Mouse (Mus musculus) left cerebral cortex, postnatal 36 days (tissue): ENCODE measurements at regions not wholly inside any gene's neighbourhood (a gene's known extent, or its start where the extent isn't known, plus 50 kb on each side); places are given as distances from the start of the nearest gene placed in this dataset.

Source experiments
- DNase-seq, 2 experiments: peaks; one replicate each; pipeline ENCODE4 v3.0.0; 2021 to 2022; ENCODE audit warnings: low spot score in 2 of 2, mixed read lengths in 1 of 2
- intact Hi-C: fragments of 180-260 bp; cut with DNase I; formaldehyde crosslinking; loops from one replicate; pipeline ENCODE4 v1.15.1; 2025

GRCm38 (mm10) chr6:66012675-66013074 is 60.3 kb downstream of the 4930544G11Rik start:
- DNase-seq: no peak
- intact Hi-C loops: no loop called here

- no peak for DNase-seq
- intact Hi-C loops: no loop called here
These were observed 71.1 kb downstream of the 4930544G11Rik start for GRCm38 (mm10) chr6:66023531-66023930.

GRCm38 (mm10) chr6:66036789-66037188 is 84.4 kb downstream of the 4930544G11Rik start:
- DNase-seq: no peak
- intact Hi-C loops: no loop called here

GRCm38 (mm10) chr6:66051852-66052251 is 99.4 kb downstream of the 4930544G11Rik start:
- DNase-seq: no peak
- intact Hi-C loops: no loop called here

- DNase-seq: no peak
- intact Hi-C loops: no loop called here
These were observed 100.0 kb downstream of the 4930544G11Rik start for GRCm38 (mm10) chr6:66052386-66052785.

- intact Hi-C loops: no loop called here
- no peak for DNase-seq
These were observed 100.8 kb downstream of the 4930544G11Rik start for GRCm38 (mm10) chr6:66053197-66053596.

- intact Hi-C loops: no loop called here
- no peak for DNase-seq
These were observed 116.5 kb downstream of the 4930544G11Rik start for GRCm38 (mm10) chr6:66068874-66069273.

- intact Hi-C loops: no loop called here
These were observed 125.0 kb downstream of the 4930544G11Rik start for GRCm38 (mm10) chr6:66077445-66077844.

GRCm38 (mm10) chr6:66078769-66079168 is 126.4 kb downstream of the 4930544G11Rik start:
- DNase-seq: no peak
- intact Hi-C loops: no loop called here

More at GRCm38 (mm10) chr6:66077445-66077844, 125.0 kb downstream of the 4930544G11Rik start:
- DNase-seq: no peak

GRCm38 (mm10) chr6:66101555-66102071 is 149.2 kb downstream of the 4930544G11Rik start:
- no peak for DNase-seq
- intact Hi-C loops: no loop called here

- no peak for DNase-seq
- intact Hi-C loops: no loop called here
These were observed 162.0 kb downstream of the 4930544G11Rik start for GRCm38 (mm10) chr6:66114366-66114765.

- no peak for DNase-seq
- intact Hi-C loops: no loop called here
These were observed 169.2 kb downstream of the 4930544G11Rik start for GRCm38 (mm10) chr6:66121479-66122183.

GRCm38 (mm10) chr6:66124292-66124691 is 171.9 kb downstream of the 4930544G11Rik start:
- intact Hi-C loops: no loop called here
- DNase-seq: no peak

GRCm38 (mm10) chr6:66151786-66152185 is 199.4 kb downstream of the 4930544G11Rik start:
- no peak for DNase-seq

GRCm38 (mm10) chr6:66154831-66155230 is 202.4 kb downstream of the 4930544G11Rik start:
- intact Hi-C loops: no loop called here

More at GRCm38 (mm10) chr6:66151786-66152185, 199.4 kb downstream of the 4930544G11Rik start:
- intact Hi-C loops: no loop called here

GRCm38 (mm10) chr6:66160805-66161204 is 208.4 kb downstream of the 4930544G11Rik start:
- no peak for DNase-seq
- intact Hi-C loops: no loop called here

More at GRCm38 (mm10) chr6:66154831-66155230, 202.4 kb downstream of the 4930544G11Rik start:
- no peak for DNase-seq

- intact Hi-C loops: no loop called here
These were observed 216.5 kb downstream of the 4930544G11Rik start for GRCm38 (mm10) chr6:66168913-66169312.

GRCm38 (mm10) chr6:66197990-66198389 is 245.6 kb downstream of the 4930544G11Rik start:
- intact Hi-C loops: no loop called here
- DNase-seq: no peak

More at GRCm38 (mm10) chr6:66168913-66169312, 216.5 kb downstream of the 4930544G11Rik start:
- no peak for DNase-seq

- DNase-seq: no peak
- intact Hi-C loops: no loop called here
These were observed 247.9 kb downstream of the 4930544G11Rik start for GRCm38 (mm10) chr6:66200136-66200790.

GRCm38 (mm10) chr6:66206197-66206925 is 254.0 kb downstream of the 4930544G11Rik start:
- intact Hi-C loops: no loop called here
- DNase-seq: no peak
